Mouse (Mus musculus) kidney, adult 11 months (tissue): ENCODE data around the gene Tspan11.

Experiments used
- DNase-seq: peaks from one replicate; pipeline ENCODE4 v3.0.0; 2022

Gene Tspan11

GRCm38 (mm10) chr6:127992993-127993392 is 105.6 kb downstream of the Tspan11 start:
- DNase-seq, result no peak

GRCm38 (mm10) chr6:127996928-127997327 is 109.5 kb downstream of the Tspan11 start:
- no peak for DNase-seq

GRCm38 (mm10) chr6:127999118-127999517 is 111.7 kb downstream of the Tspan11 start:
- DNase-seq, result no peak

- no peak for DNase-seq
These were observed 113.4 kb downstream of the Tspan11 start for GRCm38 (mm10) chr6:128000777-128001176.

GRCm38 (mm10) chr6:128001587-128001986 is 114.2 kb downstream of the Tspan11 start:
- DNase-seq, result no peak

- DNase-seq, result no peak
These were observed 114.7 kb downstream of the Tspan11 start for GRCm38 (mm10) chr6:128002104-128002503.

GRCm38 (mm10) chr6:128002667-128003066 is 115.3 kb downstream of the Tspan11 start:
- DNase-seq, result no peak

GRCm38 (mm10) chr6:128003542-128003941 is 116.2 kb downstream of the Tspan11 start:
- DNase-seq, result no peak
